Mouse (Mus musculus): ENCODE data around the gene Ddx20.

The Ddx20 gene

GRCm38 (mm10) chr3:105687324-105688060 lies at the start of gene Ddx20:
Gene Ddx20 (minus strand): TSS chr3:105687574.
- peak; percentile 95 for DNase-seq

GRCm38 (mm10) chr3:105737070-105737469 lies 49.7 kb upstream of the Ddx20 start:
- no peak for DNase-seq

- no peak for DNase-seq
Observed at GRCm38 (mm10) chr3:105736148-105736547, 48.8 kb upstream of the Ddx20 start.

- no peak for DNase-seq
Observed at GRCm38 (mm10) chr3:105735285-105735684, 47.9 kb upstream of the Ddx20 start.

GRCm38 (mm10) chr3:105733538-105733937 lies 46.2 kb upstream of the Ddx20 start:
- peak; percentile 43 for DNase-seq

GRCm38 (mm10) chr3:105732360-105732759 lies 45.0 kb upstream of the Ddx20 start:
- DNase-seq, result no peak

- peak; percentile 77 for DNase-seq
Observed at GRCm38 (mm10) chr3:105726037-105726436, 38.7 kb upstream of the Ddx20 start.

GRCm38 (mm10) chr3:105722510-105722909 lies 35.1 kb upstream of the Ddx20 start:
- no peak for DNase-seq

GRCm38 (mm10) chr3:105721681-105722201 lies 34.4 kb upstream of the Ddx20 start:
- no peak for DNase-seq

- no peak for DNase-seq
Observed at GRCm38 (mm10) chr3:105720514-105720913, 33.1 kb upstream of the Ddx20 start.

GRCm38 (mm10) chr3:105719979-105720378 lies 32.6 kb upstream of the Ddx20 start:
- no peak for DNase-seq

GRCm38 (mm10) chr3:105718746-105719145 lies 31.4 kb upstream of the Ddx20 start:
- DNase-seq, result no peak

GRCm38 (mm10) chr3:105717856-105718555 lies 30.6 kb upstream of the Ddx20 start:
- no peak for DNase-seq

GRCm38 (mm10) chr3:105716353-105717000 lies 29.1 kb upstream of the Ddx20 start:
- no peak for DNase-seq

- no peak for DNase-seq
Observed at GRCm38 (mm10) chr3:105714820-105715167, 27.4 kb upstream of the Ddx20 start.

GRCm38 (mm10) chr3:105714091-105714819 lies 26.9 kb upstream of the Ddx20 start:
- DNase-seq, result no peak

GRCm38 (mm10) chr3:105712827-105713226 lies 25.5 kb upstream of the Ddx20 start:
- DNase-seq, result no peak

- DNase-seq, result peak; percentile 35
Observed at GRCm38 (mm10) chr3:105711741-105712140, 24.4 kb upstream of the Ddx20 start.

- peak; percentile 36 for DNase-seq
Observed at GRCm38 (mm10) chr3:105710246-105710645, 22.9 kb upstream of the Ddx20 start.

GRCm38 (mm10) chr3:105707590-105707989 lies 20.2 kb upstream of the Ddx20 start:
- DNase-seq, result no peak

- peak; percentile 60 for DNase-seq
Observed at GRCm38 (mm10) chr3:105706366-105707020, 19.1 kb upstream of the Ddx20 start.

- no peak for DNase-seq
Observed at GRCm38 (mm10) chr3:105705561-105705960, 18.2 kb upstream of the Ddx20 start.
